ENCODE assay signal across 23 mouse cellular contexts in genomic region chr1:43344001-43344400, GRCm38 (mm10).
"Had no signal": no experiment of that assay in that cellular context is flagged by ENCODE, and none has a peak within 500 bp of the region (broad histone marks: within the 10 kb centered on the region; RNA-seq: fewer than 3 reads in every experiment).

No protein-coding gene starts in this region.

- H3K36me3 ChIP-seq: heart, embryonic 12.5 days; hindbrain, embryonic 13.5 days; intestine, embryonic 15.5 days; limb, embryonic 10.5 days; limb, embryonic 12.5 days; liver, embryonic 13.5 days had no signal

- H3K4me3 ChIP-seq: heart, adult 2 months; heart, embryonic 12.5 days; hindbrain, embryonic 13.5 days; intestine, embryonic 15.5 days; layer of hippocampus, adult 2 months; left cerebral cortex, adult 2 months; limb, embryonic 10.5 days; limb, embryonic 12.5 days; liver, embryonic 13.5 days had no signal

- H3K4me1 ChIP-seq: heart, embryonic 12.5 days; hindbrain, embryonic 13.5 days; intestine, embryonic 15.5 days; limb, embryonic 10.5 days; limb, embryonic 12.5 days had no signal

- H3K27me3 ChIP-seq: heart, embryonic 12.5 days; hindbrain, embryonic 13.5 days; intestine, embryonic 15.5 days; limb, embryonic 12.5 days; liver, embryonic 13.5 days had no signal

- H3K9ac ChIP-seq: heart, embryonic 12.5 days; hindbrain, embryonic 13.5 days; intestine, embryonic 15.5 days; limb, embryonic 12.5 days; liver, embryonic 13.5 days had no signal

- H3K9me3 ChIP-seq: heart, embryonic 12.5 days; hindbrain, embryonic 13.5 days; intestine, embryonic 15.5 days; limb, embryonic 10.5 days; limb, embryonic 12.5 days; liver, embryonic 13.5 days had no signal

- ATAC-seq: hindbrain, embryonic 16.5 days; inflammation-experienced regulatory T-cells, adult 6 months; intestine, embryonic 15.5 days; intestine, postnatal 0 days had no signal

- DNase-seq: gastrocnemius, postnatal 14 days; gastrocnemius, postnatal 36 days; heart, adult 11 months; heart, adult 2 months; heart, postnatal 10 days; heart, postnatal 36 days; kidney, adult 18-20 months; kidney, adult 8-10 months; kidney, postnatal 10 days; kidney, postnatal 25 days; kidney, postnatal 4 days; liver, embryonic 13.5 days had no signal

- H3K4me2 ChIP-seq: heart, embryonic 12.5 days; hindbrain, embryonic 13.5 days; intestine, embryonic 15.5 days; limb, embryonic 12.5 days; liver, embryonic 11.5 days; liver, embryonic 13.5 days had no signal

- H3K27ac ChIP-seq: heart, adult 2 months; hindbrain, embryonic 13.5 days; intestine, embryonic 15.5 days; layer of hippocampus, adult 2 months; left cerebral cortex, adult 2 months; limb, embryonic 10.5 days; limb, embryonic 12.5 days; liver, embryonic 13.5 days had no signal
